Mouse (Mus musculus) left cerebral cortex, adult 18-20 months (tissue): ENCODE data around the gene Krtap4-13. TPM values are rescaled to one million over a fixed set of nuclear protein-coding genes. Genes with fewer than 3 reads are reported as not detected.
"Not testable (repeated sequence)": the region's sequence is repeated elsewhere in the genome, so short reads cannot be mapped to it uniquely, and the experiment has no call there.

Source experiments
- DNase-seq, 2 experiments: peaks; one replicate each; pipeline ENCODE4 v3.0.0; 2021 to 2022; ENCODE audit warnings: low spot score in 2 of 2, mixed read lengths in 1 of 2
- long read RNA-seq, 2 experiments: library from polyadenylated mRNA; stranded (forward); transcript quantifications; one replicate each; pipeline ENCODE4 v2.0.0; 2021
- total RNA-seq, 2 experiments: library from RNA; stranded (reverse); gene quantifications; 2 replicates each; pipeline ENCODE4 v1.2.3; 2021

The Krtap4-13 gene
- not detected for total RNA-seq
- long read RNA-seq, experiment 1 = 0 reads
- long read RNA-seq, experiment 2 = 0 reads

DNA sequence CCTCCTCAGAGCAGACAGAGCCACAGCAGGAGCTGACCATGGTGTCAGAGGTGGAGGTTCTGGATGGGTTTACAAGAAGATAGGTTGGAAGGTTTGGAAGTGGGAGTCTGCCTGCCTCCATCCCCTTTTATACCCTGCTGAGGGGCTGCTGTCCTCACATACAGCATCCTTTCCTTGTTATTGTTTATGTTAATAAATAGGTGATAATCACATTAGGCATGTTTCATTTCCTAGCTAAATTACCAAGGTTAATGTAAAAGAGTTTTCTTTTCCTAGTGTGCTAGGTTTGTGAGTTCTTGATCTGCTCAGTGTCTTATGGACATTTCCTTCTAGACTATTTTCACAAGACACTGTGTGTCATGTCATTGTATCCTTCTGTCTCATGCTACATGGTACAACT is at the start of gene Krtap4-13:
Gene Krtap4-13, minus strand, starts transcription at position 101 of the 400 bp plus-strand sequence.
- not testable (repeated sequence) for DNase-seq

DNA sequence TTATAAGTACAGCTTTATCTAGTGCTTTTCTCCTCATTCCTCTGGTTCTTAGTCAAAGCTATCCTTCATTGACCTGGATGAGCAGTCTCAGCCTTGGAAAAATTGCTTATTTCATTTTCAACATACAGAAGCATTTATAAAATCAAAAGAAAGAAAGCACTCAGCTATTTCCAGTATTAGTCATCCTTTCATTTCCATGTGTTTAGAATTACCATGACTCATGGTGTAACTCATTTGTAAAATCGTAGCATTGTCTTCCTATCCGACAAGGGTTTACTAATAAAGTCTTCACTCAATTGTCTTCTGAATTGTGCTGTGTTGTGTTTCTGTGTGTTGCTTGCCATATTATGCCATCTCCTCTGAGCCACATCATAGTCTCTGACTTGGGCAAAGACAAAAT is 49.1 kb upstream of the Krtap4-13 start:
- no peak for DNase-seq

DNA sequence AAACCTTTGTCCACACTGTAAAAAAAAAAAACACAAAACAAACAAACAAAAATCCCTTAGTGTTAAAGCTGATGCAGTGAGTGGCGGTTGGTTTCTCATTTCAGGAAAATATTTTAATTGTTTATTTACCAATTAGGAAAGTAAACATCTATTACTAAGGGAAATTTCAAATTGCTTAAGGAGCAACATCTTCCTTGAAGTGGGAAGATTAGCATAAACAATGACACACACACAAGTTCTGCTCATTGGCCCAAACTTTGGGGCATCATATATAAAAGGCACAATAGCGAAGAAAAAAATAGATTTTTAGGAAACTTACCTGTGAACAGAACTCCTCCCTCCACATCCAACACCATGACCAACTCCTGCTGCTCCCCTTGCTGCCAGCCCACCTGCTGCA is 47.9 kb upstream of the Krtap4-13 start, which contains the start of gene Gm11568:
Gene Gm11568, plus strand, starts transcription at position 301 of the 400 bp plus-strand sequence.
- DNase-seq = no peak

DNA sequence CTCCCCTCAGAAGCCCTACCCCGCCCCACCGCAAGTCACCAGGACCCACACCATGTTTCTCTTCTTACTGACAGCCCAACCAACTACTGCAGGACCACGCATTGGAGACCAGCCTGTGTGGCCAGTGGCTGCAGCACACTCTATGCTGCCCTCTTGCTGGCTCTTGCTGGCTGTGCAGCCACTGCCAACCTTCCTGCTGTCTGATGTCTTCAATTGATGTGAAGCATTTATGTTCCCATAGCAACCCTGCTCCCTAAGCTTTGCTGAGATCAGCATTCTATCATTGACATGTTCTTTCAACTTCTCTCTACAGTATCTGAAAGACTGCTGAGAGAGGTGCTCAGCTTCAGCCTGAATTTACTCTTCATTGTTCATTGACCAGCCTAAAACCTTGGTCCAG is 44.4 kb upstream of the Krtap4-13 start:
- DNase-seq = no peak

DNA sequence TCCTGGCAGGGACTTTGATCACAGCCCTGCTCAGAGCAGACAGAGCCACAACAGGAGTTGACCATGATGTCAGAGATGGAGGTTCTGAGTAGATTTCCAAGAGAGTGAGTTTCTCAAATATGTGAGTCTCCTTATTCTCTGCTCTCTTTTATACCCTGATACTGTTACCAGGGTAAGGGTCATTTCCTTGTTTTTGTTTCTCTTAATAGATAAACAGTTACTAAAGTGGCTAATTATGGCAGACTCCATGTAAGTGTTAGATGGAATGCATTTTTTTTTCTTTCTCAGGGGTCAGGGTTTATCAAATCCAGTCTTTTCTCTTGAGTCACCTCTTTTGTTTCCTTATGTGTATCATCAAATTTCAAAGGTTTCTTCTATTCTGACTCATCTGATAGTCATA is 41.8 kb upstream of the Krtap4-13 start, which contains the start of gene Krtap4-16:
Gene Krtap4-16, minus strand, starts transcription at position 101 of the 400 bp plus-strand sequence.
- DNase-seq = no peak

DNA sequence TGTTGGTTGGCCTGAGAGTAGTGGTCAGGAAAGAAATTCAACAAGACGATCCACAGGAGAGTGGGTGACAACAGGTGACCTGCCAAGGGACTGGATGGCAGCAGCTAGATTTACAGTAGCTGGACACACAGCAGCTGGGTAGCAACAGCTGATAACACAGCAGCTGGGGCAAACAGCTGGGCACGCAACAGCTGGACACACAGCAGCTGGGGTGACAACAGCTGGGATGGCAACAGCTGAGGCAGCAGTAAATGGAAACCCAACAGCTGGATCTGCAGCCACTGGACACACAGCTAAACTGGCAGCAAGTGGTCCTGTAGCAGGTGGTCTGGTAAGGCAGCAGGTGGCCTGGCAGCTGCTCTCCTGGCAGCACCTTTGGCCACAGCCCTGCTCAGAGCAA is 37.1 kb upstream of the Krtap4-13 start:
- DNase-seq = no peak

DNA sequence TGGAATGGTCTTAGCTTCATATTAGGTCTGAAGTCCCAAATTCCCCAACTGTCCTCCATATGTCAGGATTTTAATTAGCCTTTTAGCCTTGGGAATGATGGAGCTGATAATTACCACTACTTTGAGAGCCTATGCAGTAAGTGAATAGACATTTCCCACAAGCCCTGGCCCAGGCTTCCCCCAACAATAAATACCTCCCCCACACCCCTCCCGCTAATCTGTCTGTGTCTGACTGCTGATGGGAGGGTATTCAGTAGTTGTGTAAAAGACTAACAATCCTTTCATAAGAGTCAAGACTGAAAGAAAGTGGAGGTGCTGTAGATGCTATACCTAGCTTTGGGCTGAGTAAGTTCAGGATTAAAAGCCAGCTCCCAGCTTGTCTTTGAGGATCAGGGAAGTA is 32.5 kb upstream of the Krtap4-13 start:
- no peak for DNase-seq

DNA sequence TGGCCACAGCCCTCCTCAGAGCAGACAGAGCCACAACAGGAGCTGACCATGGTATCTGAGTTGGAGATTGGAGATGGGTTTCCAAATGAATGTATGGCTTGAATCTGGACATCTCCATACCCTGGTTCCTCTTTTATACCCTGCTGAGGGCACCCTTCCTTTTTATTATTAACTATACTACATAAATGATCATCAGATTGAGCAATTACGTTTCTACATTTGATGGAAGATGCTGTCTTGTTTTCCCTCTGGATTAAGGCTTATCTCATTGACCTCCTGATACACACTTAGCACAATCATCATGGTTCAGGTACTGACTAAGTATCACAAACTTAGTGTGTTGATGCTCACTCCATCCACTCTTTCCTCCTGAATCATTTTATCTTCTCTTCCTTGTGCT is 28.3 kb upstream of the Krtap4-13 start, which contains the start of gene 2300003K06Rik:
Gene 2300003K06Rik, minus strand, starts transcription at position 101 of the 400 bp plus-strand sequence.
- no peak for DNase-seq

DNA sequence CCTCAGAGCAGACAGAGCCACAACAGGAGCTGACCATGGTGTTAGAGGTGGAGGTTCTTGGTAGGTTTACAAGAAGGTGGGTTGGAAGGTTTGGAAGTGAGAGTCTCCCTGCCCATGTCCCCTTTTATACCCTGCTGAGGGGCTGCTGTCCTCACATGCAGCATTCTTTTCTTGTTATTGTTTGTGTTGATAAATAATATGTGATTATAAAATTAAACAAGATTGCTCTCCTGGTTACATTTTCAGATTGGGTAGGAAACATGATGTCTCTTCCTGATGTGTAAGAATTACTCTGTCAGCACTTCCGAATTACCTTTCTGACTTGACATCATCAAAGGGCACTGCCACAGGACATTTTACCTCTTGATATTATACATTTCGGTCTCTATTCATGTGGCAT is 5.9 kb upstream of the Krtap4-13 start, which contains the start of gene Gm11564:
Gene Gm11564, minus strand, starts transcription at position 101 of the 400 bp plus-strand sequence.
- DNase-seq = not testable (repeated sequence)

DNA sequence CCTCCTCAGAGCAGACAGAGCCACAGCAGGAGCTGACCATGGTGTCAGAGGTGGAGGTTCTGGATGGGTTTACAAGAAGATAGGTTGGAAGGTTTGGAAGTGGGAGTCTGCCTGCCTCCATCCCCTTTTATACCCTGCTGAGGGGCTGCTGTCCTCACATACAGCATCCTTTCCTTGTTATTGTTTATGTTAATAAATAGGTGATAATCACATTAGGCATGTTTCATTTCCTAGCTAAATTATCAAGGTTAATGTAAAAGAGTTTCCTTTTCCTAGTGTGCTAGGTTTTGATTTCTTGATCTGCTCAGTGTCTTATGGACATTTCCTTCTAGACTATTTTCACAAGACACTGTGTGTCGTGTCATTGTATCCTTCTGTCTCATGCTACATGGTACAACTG is 5.3 kb downstream of the Krtap4-13 start, which contains the start of gene Gm11554:
Gene Gm11554, minus strand, starts transcription at position 101 of the 400 bp plus-strand sequence.
- not testable (repeated sequence) for DNase-seq

DNA sequence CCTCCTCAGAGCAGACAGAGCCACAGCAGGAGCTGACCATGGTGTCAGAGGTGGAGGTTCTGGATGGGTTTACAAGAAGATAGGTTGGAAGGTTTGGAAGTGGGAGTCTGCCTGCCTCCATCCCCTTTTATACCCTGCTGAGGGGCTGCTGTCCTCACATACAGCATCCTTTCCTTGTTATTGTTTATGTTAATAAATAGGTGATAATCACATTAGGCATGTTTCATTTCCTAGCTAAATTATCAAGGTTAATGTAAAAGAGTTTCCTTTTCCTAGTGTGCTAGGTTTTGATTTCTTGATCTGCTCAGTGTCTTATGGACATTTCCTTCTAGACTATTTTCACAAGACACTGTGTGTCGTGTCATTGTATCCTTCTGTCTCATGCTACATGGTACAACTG is 10.9 kb downstream of the Krtap4-13 start, which contains the start of gene Gm11569:
Gene Gm11569, minus strand, starts transcription at position 101 of the 400 bp plus-strand sequence.
- not testable (repeated sequence) for DNase-seq

DNA sequence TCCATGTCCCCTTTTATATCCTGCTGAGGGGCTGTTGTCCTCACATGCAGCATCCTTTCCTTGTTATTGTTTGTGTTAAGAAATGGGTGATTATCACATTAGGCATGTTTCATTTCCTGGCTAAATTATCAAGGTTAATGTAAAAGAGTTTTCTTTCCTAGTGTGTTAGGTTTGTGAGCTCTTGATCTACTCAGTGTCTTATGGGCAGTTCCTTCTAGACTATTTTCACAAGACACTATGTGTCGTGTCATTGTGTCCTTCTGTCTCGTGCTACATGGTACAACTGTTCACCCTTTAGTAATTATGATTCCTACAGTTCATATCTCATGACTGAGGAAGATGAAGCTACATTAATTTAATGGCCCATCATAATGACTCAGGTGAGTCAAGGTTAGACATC is 16.3 kb downstream of the Krtap4-13 start, which contains the start of gene Gm11596:
Gene Gm11596, minus strand, starts transcription at position 101 of the 400 bp plus-strand sequence.
- DNase-seq = no peak

DNA sequence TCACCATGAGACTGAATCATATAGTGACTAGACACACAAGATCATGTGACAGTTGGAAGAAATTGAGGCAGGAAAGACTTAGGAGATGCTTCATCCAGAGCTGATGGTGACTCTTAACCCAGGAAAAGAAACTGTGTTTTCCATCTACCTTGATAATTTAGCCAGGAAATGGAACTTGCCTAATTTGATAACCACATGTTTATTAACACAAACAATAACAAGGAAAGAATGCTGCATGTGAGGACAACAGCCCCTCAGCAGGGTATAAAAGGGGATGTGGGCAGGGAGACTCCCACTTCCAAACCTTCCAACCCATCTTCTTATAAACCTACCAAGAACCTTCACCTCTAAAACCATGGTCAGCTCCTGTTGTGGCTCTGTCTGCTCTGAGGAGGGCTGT is 24.8 kb downstream of the Krtap4-13 start, which contains the start of gene Krtap4-9:
Gene Krtap4-9, plus strand, starts transcription at position 301 of the 400 bp plus-strand sequence.
- DNase-seq = not testable (repeated sequence)

DNA sequence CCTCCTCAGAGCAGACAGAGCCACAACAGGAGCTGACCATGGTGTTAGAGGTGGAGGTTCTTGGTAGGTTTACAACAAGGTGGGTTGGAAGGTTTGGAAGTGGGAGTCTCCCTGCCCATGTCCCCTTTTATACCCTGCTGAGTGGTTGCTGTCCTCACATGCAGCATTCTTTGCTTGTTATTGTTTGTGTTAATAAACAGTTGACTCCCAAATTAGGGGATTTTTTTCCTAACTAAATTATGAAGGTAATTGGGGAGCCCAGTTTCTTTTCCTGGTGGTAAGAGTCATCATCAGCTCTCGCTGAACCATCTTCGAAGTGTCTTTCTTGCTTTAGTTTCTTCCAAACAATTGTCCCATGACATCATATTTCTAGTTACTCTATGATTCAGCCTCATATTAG is 29.1 kb downstream of the Krtap4-13 start, which contains the start of gene Krtap4-8:
Gene Krtap4-8, minus strand, starts transcription at position 101 of the 400 bp plus-strand sequence.
- no peak for DNase-seq

DNA sequence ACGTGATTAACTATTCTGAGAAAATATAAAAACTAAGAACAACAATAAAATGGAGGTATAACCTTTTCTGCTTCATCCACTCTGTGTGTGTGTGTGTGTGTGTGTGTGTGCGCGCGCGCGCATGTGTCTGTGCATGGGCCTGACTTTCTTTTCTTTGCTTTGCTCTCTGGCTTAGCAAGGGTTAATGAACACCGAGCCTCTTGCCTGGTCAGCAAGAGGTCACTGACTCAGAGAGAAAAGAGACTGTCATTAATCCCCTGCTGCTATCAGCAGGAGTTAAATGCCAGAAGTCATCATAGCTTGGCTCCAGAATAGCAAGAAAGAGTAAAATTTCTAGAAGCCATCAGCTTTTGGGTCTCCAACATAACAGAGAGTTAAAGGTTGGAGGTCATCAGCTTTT is 31.3 kb downstream of the Krtap4-13 start:
- no peak for DNase-seq

DNA sequence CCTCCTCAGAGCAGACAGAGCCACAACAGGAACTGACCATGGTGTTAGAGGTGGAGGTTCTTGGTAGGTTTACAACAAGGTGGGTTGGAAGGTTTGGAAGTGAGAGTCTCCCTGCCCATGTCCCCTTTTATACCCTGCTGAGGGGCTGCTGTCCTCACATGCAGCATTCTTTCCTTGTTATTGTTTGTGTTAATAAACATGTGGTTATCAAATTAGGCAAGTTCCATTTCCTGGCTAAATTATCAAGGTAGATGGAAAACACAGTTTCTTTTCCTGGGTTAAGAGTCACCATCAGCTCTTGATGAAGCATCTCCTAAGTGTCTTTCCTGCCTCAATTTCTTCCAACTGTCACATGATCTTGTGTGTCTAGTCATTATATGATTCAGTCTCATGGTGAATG is 36.9 kb downstream of the Krtap4-13 start, which contains the start of gene Gm11595:
Gene Gm11595, minus strand, starts transcription at position 101 of the 400 bp plus-strand sequence.
- not testable (repeated sequence) for DNase-seq

DNA sequence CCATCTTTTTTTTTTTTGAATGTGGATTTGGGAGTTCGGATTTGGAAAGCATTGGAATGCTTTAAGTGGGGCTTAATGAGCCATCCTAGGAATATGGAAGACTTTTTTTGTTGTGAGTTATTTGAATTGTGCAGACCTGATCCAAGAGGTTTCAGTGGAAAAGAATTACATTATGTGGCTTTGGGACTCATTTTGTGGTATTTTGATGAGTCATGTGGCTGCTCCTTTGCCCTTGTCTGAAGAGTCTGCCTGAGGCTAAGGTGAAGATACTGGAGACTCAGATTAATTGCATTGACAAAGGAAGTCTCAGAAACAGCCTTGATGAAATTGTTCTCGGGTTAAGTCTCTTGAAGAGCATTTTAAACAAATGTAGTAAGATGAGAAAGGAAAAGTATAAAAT is 41.3 kb downstream of the Krtap4-13 start:
- DNase-seq = no peak

Other genes starting within 250 kb of the Krtap4-13 start
- gene Krtap3-1, start 243.3 kb downstream of the Krtap4-13 start, total RNA-seq = not detected
- not detected for gene Krtap1-5, start 228.9 kb downstream of the Krtap4-13 start, total RNA-seq
- gene Krtap1-4, start 226.2 kb downstream of the Krtap4-13 start, total RNA-seq = not detected
- not detected for gene Krtap1-3, start 218.6 kb downstream of the Krtap4-13 start, total RNA-seq
- not detected for gene Krtap9-3, start 211.8 kb downstream of the Krtap4-13 start, total RNA-seq
- gene Gm11938, start 206.6 kb downstream of the Krtap4-13 start, total RNA-seq = not detected
- gene Gm11937, start 199.7 kb downstream of the Krtap4-13 start, total RNA-seq = not detected
- not detected for gene Krtap2-4, start 195.0 kb downstream of the Krtap4-13 start, total RNA-seq
- gene Gm11562, start 189.5 kb downstream of the Krtap4-13 start, total RNA-seq = not detected
- not detected for gene Krtap4-1, start 181.7 kb downstream of the Krtap4-13 start, total RNA-seq
- not detected for gene Krtap4-2, start 174.8 kb downstream of the Krtap4-13 start, total RNA-seq
- not detected for gene Krtap4-7, start 165.8 kb downstream of the Krtap4-13 start, total RNA-seq
- not detected for gene Gm11555, start 159.7 kb downstream of the Krtap4-13 start, total RNA-seq
- gene Gm11563, start 150.9 kb downstream of the Krtap4-13 start, total RNA-seq = not detected
- not detected for gene Krtap4-6, start 143.9 kb downstream of the Krtap4-13 start, total RNA-seq
- not detected for gene Gm14190, start 119.2 kb downstream of the Krtap4-13 start, total RNA-seq
- not detected for gene Gm14180, start 75.6 kb downstream of the Krtap4-13 start, total RNA-seq
- not detected for gene Gm11595, start 37.0 kb downstream of the Krtap4-13 start, total RNA-seq
- not detected for gene Krtap4-8, start 29.2 kb downstream of the Krtap4-13 start, total RNA-seq
- not detected for gene Krtap4-9, start 24.7 kb downstream of the Krtap4-13 start, total RNA-seq
- not detected for gene Gm11596, start 16.4 kb downstream of the Krtap4-13 start, total RNA-seq
- not detected for gene Gm11569, start 11.0 kb downstream of the Krtap4-13 start, total RNA-seq
- gene Gm11554, start 5.4 kb downstream of the Krtap4-13 start, total RNA-seq = not detected
- gene Gm11564, start 5.8 kb upstream of the Krtap4-13 start, total RNA-seq = not detected
- not detected for gene 2300003K06Rik, start 28.2 kb upstream of the Krtap4-13 start, total RNA-seq
- gene Krtap4-16, start 41.7 kb upstream of the Krtap4-13 start, total RNA-seq = not detected
- gene Gm11568, start 48.0 kb upstream of the Krtap4-13 start, total RNA-seq = not detected
- gene Gm11559, start 54.6 kb upstream of the Krtap4-13 start, total RNA-seq = not detected
- not detected for gene Krtap9-1, start 63.5 kb upstream of the Krtap4-13 start, total RNA-seq
- gene Gm11567, start 69.3 kb upstream of the Krtap4-13 start, total RNA-seq = not detected
- gene Krtap31-1, start 98.0 kb upstream of the Krtap4-13 start, total RNA-seq = not detected
- not detected for gene Gm11565, start 104.9 kb upstream of the Krtap4-13 start, total RNA-seq
- not detected for gene Krtap31-2, start 126.4 kb upstream of the Krtap4-13 start, total RNA-seq
- not detected for gene Krtap9-5, start 138.6 kb upstream of the Krtap4-13 start, total RNA-seq
- gene Krtap29-1, start 169.2 kb upstream of the Krtap4-13 start, total RNA-seq = not detected
- gene Krtap16-1, start 176.7 kb upstream of the Krtap4-13 start, total RNA-seq = not detected
- not detected for gene Krtap17-1, start 184.1 kb upstream of the Krtap4-13 start, total RNA-seq
- gene Krt33a, start 206.3 kb upstream of the Krtap4-13 start, total RNA-seq = not detected
- gene Krt33b, start 220.0 kb upstream of the Krtap4-13 start, total RNA-seq = not detected
- gene Krt34, start 231.7 kb upstream of the Krtap4-13 start, total RNA-seq = not detected
- not detected for gene Krt31, start 240.7 kb upstream of the Krtap4-13 start, total RNA-seq